Mouse (Mus musculus) hindbrain, postnatal 0 days (tissue): ENCODE data around the gene Romo1. TPM values are rescaled to one million over a fixed set of nuclear protein-coding genes. Genes with fewer than 3 reads are reported as not detected.

Experiments
- ATAC-seq: fragments of 200-750 bp; cut with Nextera tagmentation; 2 replicates; pipeline ENCODE4 v1.8.0; 2017; ENCODE audit warnings: mild to moderate bottlenecking, moderate TSS enrichment, moderate library complexity
- DNase-seq: peaks from one replicate; pipeline ENCODE4 v3.0.0-alpha.2; 2015; ENCODE audit warnings: low spot score
- H3K27ac ChIP-seq: fragments of 300-500 bp; sonication (generic); 2 replicates; pipeline ENCODE4 v1.5.1; 2014; ENCODE audit warnings: mild to moderate bottlenecking
- H3K27me3 ChIP-seq: fragments of 300-500 bp; sonication (generic); 2 replicates; pipeline ENCODE4 v1.6.1; 2014; ENCODE audit warnings: low read length, mixed read lengths; ENCODE audit not compliant: insufficient read depth
- H3K36me3 ChIP-seq: fragments of 300-500 bp; sonication (generic); 2 replicates; pipeline ENCODE4 v1.6.1; 2014; ENCODE audit warnings: low read length, mixed read lengths; ENCODE audit not compliant: insufficient read depth
- H3K4me1 ChIP-seq: fragments of 300-500 bp; sonication (generic); 2 replicates; pipeline ENCODE4 v1.6.1; 2014; ENCODE audit warnings: antibody characterized with exemption, low read length, mixed read lengths; ENCODE audit not compliant: insufficient read depth
- H3K4me2 ChIP-seq: fragments of 300-500 bp; sonication (generic); 2 replicates; pipeline ENCODE4 v1.6.1; 2014; ENCODE audit warnings: low read depth, mild to moderate bottlenecking, low read length, moderate library complexity, mixed read lengths
- H3K4me3 ChIP-seq: fragments of 300-500 bp; sonication (generic); 2 replicates; pipeline ENCODE4 v1.5.1; 2014; ENCODE audit warnings: low read length
- H3K9ac ChIP-seq: fragments of 300-500 bp; sonication (generic); replicated peaks from 2 replicates; pipeline ENCODE4 v1.6.1; 2014; ENCODE audit warnings: mild to moderate bottlenecking, low read length, moderate library complexity, mixed read lengths
- H3K9me3 ChIP-seq: fragments of 300-500 bp; sonication (generic); 2 replicates; pipeline ENCODE4 v1.6.1; 2016; ENCODE audit warnings: low read length, mixed read lengths
- CTCF ChIP-seq: IDR thresholded peaks from 2 replicates; pipeline ENCODE4 v1.5.1; 2016; ENCODE audit warnings: antibody characterized with exemption, control low read depth, low read depth
- WGBS: fragments of 180-500 bp; shearing (Covaris S2); extraction: QIAGEN DNeasy Blood & Tissue Kit; methylation state at CpG from one replicate; pipeline ENCODE4 v1.1.7; 2014; 5-methylcytosine and 5-hydroxymethylcytosine counted together
- polyA plus RNA-seq: library from polyadenylated mRNA; unstranded; fragments of >200 nt; fragmentation: Nextera tagmentation; extraction: Ambion mirVana; gene quantifications from 2 replicates; pipeline ENCODE4 v1.2.1, GENCODE M21; 2015
- total RNA-seq: library from RNA; depleted of rRNA; stranded (reverse); fragments of >200 nt; gene quantifications from 2 replicates; pipeline ENCODE4 v1.2.3, GENCODE M21; 2014

The Romo1 gene
- total and polyA plus RNA-seq, 2 experiments from 2014 or later: 113 to 604 TPM

- WGBS: 96% methylated on average over 5 of the region's 5 CpGs
- H3K36me3 ChIP-seq: peaks cover 10% of the 10 kb centered on the region; the same call in 1 of the 2 replicates
- H3K4me3 ChIP-seq: no peak within 1 kb of the TSS
- TF ChIP-seq CTCF: no peak
- DNase-seq: no peak
- H3K4me2 ChIP-seq: no peak within 1 kb of the TSS
- no peaks in the 10 kb centered on the region for H3K4me1 ChIP-seq
- H3K27ac ChIP-seq: no peak within 1 kb of the TSS
- no peaks in the 10 kb centered on the region for H3K9me3 ChIP-seq
- H3K27me3 ChIP-seq: no peaks in the 10 kb centered on the region
- ATAC-seq: no peak
- no peak within 1 kb of the TSS for H3K9ac ChIP-seq
Measured at GRCm38 (mm10) chr2:156126992-156127391, 16.8 kb upstream of the Romo1 start, which contains the start of gene Gm28036. TSS of gene Gm28036 (minus strand) at chr2:156127092.

DNA sequence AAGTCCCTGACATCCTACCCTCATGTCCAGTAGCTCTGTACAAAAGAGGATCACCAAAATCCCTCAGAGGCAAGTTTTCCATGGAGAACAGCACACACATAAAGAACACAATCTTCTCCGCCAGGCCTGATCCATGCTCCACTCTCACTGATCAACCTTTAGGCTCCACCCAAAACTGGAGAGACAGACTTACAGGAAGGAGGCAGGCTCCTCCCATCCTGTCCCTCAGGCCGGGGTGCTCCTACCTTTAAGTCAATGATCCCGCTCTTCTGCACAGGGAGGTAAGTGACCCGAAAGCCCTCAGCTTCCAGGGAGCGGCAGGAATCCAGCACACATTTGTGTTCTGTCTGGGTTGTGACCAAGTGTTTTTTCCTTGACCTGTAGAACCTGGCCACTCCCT lies 9.7 kb upstream of the Romo1 start:
- Histone ChIP-seq H3K4me2 (no peak overlapping the region), H3K36me3 (no peaks in the 10 kb centered on the region; the same call in 1 of the 2 replicates), H3K27me3 (no peaks in the 10 kb centered on the region), H3K9me3 (no peaks in the 10 kb centered on the region), H3K4me3 (no peak overlapping the region), H3K9ac (no peak overlapping the region), H3K4me1 (no peaks in the 10 kb centered on the region), H3K27ac (no peak overlapping the region)
- no peak for TF ChIP-seq CTCF
- no peak for DNase-seq
- 89% methylated on average over 5 of the region's 5 CpGs for WGBS
- ATAC-seq: no peak

DNA sequence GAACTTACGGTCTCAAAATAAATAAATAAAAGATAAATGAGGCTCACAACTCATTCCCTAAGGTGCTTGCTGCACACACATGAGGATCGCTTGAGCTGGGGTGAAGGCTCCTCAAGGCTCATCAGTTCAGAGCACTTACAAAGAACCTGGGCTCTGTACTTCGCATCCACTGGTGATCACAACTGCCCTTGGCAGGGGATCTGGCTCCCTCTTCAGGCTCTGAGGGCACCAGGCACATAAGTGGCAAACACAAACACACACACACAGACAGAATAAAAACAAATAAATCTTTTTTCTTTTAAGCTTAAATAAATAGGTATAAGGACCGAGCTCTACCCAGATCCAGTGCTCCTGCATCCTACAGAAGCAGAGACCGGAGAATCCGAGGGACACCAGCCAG lies 8.1 kb upstream of the Romo1 start:
- TF ChIP-seq CTCF: peak; percentile 39
- no peaks in the 10 kb centered on the region for H3K9me3 ChIP-seq
- no peaks in the 10 kb centered on the region; the same call in 1 of the 2 replicates for H3K36me3 ChIP-seq
- no peak for DNase-seq
- H3K4me2 ChIP-seq: no peak overlapping the region
- no peak overlapping the region for H3K4me3 ChIP-seq
- no peak overlapping the region for H3K27ac ChIP-seq
- H3K4me1 ChIP-seq: no peaks in the 10 kb centered on the region
- no peaks in the 10 kb centered on the region for H3K27me3 ChIP-seq
- 92% methylated on average over 6 of the region's 6 CpGs for WGBS
- H3K9ac ChIP-seq: no peak overlapping the region
- no peak for ATAC-seq

GRCm38 (mm10) chr2:156142820-156143219 lies 1.0 kb upstream of the Romo1 start:
- Histone ChIP-seq H3K9ac (peak overlapping the region; percentile 62), H3K36me3 (peaks cover 13% of the 10 kb centered on the region), H3K27me3 (no peaks in the 10 kb centered on the region), H3K9me3 (no peaks in the 10 kb centered on the region), H3K4me2 (peak overlapping the region; percentile 67), H3K4me1 (peaks cover 7% of the 10 kb centered on the region; the same call in 1 of the 2 replicates), H3K4me3 (peak overlapping the region; percentile 57), H3K27ac (peak overlapping the region; percentile 83; the same call in 1 of the 2 replicates)
- TF ChIP-seq CTCF: peak; percentile 18
- DNase-seq: no peak
- ATAC-seq: no peak
- WGBS: 80% methylated on average over 2 of the region's 2 CpGs

GRCm38 (mm10) chr2:156143367-156143766 lies 472 bp upstream of the Romo1 start:
- 1% methylated on average over 16 of the region's 16 CpGs for WGBS
- Histone ChIP-seq H3K27ac (peak overlapping the region; percentile 83), H3K27me3 (no peaks in the 10 kb centered on the region), H3K9me3 (no peaks in the 10 kb centered on the region), H3K4me1 (peaks cover 7% of the 10 kb centered on the region; the same call in 1 of the 2 replicates), H3K36me3 (peaks cover 17% of the 10 kb centered on the region), H3K4me2 (peak overlapping the region; percentile 67), H3K4me3 (peak overlapping the region; percentile 57), H3K9ac (peak overlapping the region; percentile 62)
- ATAC-seq: peak; percentile 6
- TF ChIP-seq CTCF: no peak
- DNase-seq: no peak

- ATAC-seq: no peak
- no peak overlapping the region for H3K4me3 ChIP-seq
Measured at GRCm38 (mm10) chr2:156145486-156146130, 1.8 kb downstream of the Romo1 start.

More at GRCm38 (mm10) chr2:156145486-156146130, 1.8 kb downstream of the Romo1 start:
- H3K4me2 ChIP-seq: peak overlapping the region; percentile 67
- no peaks in the 10 kb centered on the region for H3K9me3 ChIP-seq
- TF ChIP-seq CTCF: no peak
- peaks cover 7% of the 10 kb centered on the region; the same call in 1 of the 2 replicates for H3K4me1 ChIP-seq
- no peak overlapping the region for H3K9ac ChIP-seq
- no peaks in the 10 kb centered on the region for H3K27me3 ChIP-seq
- H3K27ac ChIP-seq: no peak overlapping the region
- no peak for DNase-seq
- 62% methylated on average over 11 of the region's 11 CpGs for WGBS
- peaks cover 30% of the 10 kb centered on the region for H3K36me3 ChIP-seq
